Mouse (Mus musculus): ENCODE measurements at regions not wholly inside any gene's neighbourhood (a gene's known extent, or its start where the extent isn't known, plus 50 kb on each side); places are given as distances from the start of the nearest gene placed in this dataset.
A peak's percentile ranks its signal among the peaks of the same experiment; 100 is the strongest.

DNA sequence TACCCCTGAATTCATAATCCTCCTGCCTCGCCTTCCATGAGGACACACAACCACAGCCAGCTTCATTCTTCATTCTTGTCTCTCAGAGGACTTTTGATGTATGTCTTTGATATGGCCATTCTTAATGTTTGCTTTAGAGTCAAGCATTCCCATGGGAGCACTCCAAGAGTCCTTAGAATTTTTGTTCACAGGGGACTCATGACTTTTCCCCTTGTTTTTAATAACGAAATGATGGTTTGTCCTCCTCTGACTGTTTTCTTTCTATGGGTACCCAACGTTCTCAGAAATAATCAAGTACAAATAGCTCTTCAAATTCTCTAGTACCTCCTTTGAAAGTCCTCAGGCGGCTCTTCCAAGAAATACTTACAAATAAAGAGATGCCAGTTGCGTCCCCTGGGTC lies 184.4 kb downstream of the Cbln4 start:
- no peak overlapping the region for H3K9ac ChIP-seq

DNA sequence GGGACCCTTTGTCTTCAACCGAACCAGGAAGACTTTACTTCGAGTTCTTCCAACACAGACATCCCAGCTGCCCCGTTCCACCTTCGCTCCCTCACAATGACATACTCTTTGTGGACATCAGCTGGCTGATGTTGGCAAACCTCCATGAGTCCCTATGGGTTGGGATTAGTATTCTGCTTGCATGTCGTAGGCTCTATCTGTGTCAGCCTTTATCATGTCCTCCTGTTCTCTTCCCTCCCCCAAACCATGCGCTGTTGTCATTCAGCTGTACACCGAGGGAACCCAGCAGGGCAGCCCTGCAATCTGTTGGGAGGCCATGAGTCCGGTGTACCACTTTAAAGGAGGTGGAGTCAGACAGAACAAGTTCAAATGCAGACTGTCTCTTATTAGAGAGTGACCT lies 186.8 kb downstream of the Cbln4 start:
- Histone ChIP-seq H3K27me3 (no peaks in the 10 kb centered on the region), H3K4me3 (no peak overlapping the region), H3K27ac (replicated peaks) (0 out of 2 replicates have a peak overlapping the region, but pooled peaks have one; percentile 33), H3K4me1 (replicated peaks) (peaks cover 11% of the 10 kb centered on the region), H3K4me2 (no peak overlapping the region), H3K36me3 (no peaks in the 10 kb centered on the region), H3K9me3 (no peaks in the 10 kb centered on the region), H3K9ac (no peak overlapping the region; the same call in 1 of the 2 replicates)
- WGBS: 46% methylated on average over 8 of the region's 8 CpGs
- peak; percentile 84 for ATAC-seq (ENCODE audit: low read depth)

More for the DNA sequence above, 184.4 kb downstream of the Cbln4 start:
- Histone ChIP-seq H3K4me2 (no peak overlapping the region), H3K27ac (replicated peaks) (no peak overlapping the region), H3K36me3 (no peaks in the 10 kb centered on the region), H3K27me3 (no peaks in the 10 kb centered on the region), H3K4me1 (replicated peaks) (peaks cover 11% of the 10 kb centered on the region), H3K9me3 (no peaks in the 10 kb centered on the region), H3K4me3 (no peak overlapping the region)
- ATAC-seq (ENCODE audit: low read depth): no peak
- 79% methylated on average over 5 of the region's 5 CpGs for WGBS

DNA sequence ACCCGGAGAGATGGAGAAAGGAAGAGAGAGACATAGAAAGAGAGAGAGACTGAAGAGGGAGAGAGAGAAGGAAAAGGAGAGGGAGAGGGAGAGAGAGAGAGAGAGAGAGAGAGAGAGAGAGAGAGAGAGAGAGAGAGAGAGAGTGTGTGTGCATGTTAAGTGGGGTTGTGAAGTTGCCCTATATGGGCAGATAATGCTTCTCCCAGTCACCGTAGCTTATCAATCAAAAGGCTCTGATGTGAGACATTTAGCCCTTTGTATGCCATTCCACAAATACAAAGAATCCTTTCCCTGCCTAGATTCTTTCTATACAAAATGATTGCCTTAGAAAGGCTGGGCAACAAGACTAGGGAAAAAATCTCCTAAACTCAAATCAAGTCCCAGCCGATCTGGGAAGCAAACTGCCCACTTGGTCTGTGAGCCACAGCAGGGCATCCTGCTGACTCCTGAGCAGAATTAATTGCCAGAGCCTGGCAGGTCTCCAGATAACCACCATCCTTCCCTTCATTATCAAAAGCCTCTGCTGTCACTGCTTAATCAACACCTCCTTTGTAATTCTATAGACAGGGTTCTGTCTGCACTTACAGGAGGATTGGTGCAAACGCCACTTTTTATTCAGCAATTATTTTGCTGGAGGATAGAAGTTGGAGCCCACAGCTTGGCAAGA lies 196.3 kb downstream of the Cbln4 start:
- WGBS: 32% methylated on average over 4 of the region's 4 CpGs
- no peak overlapping the region for H3K4me3 ChIP-seq
- H3K9ac ChIP-seq: no peak overlapping the region
- peak; percentile 79 for ATAC-seq (ENCODE audit: low read depth)
- no peaks in the 10 kb centered on the region for H3K9me3 ChIP-seq
- H3K36me3 ChIP-seq: no peaks in the 10 kb centered on the region
- H3K27me3 ChIP-seq: no peaks in the 10 kb centered on the region
- H3K4me2 ChIP-seq: no peak overlapping the region
- peaks cover 13% of the 10 kb centered on the region for H3K4me1 ChIP-seq (replicated peaks)
- H3K27ac ChIP-seq (replicated peaks): peak overlapping the region; percentile 40

DNA sequence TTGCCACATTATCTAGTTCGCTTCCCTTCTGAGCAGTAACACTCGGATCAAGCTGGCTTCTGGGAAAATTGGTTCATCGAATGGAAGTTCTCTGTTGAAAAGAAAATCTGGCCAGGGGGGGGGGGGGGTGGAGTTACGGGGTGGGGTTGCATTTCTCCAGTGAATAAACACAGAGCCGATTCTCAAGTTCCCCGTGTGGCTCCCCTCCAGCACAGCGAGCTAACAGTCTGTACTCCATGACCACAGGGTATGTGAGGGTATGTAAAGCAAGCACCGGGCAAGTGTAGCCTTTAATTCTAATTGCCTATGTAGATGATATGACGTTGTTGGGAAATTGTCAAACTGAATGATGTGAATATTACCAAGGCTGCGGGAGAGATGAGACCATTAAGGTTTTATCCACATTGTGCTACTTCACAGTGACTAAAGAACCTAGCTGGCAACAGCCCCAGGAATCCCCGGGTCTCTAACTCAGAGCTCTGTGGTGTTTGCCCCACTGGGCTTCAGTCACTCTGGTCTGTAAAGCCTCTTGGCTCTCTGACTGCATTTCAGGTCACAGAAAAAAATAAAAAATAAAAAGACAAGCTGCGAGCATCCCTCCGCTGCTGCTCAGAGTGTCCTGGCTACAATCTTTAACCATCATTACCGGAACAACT lies 203.1 kb downstream of the Cbln4 start:
- Histone ChIP-seq H3K4me2 (no peak overlapping the region), H3K27me3 (no peaks in the 10 kb centered on the region), H3K9ac (no peak overlapping the region), H3K36me3 (no peaks in the 10 kb centered on the region), H3K4me1 (replicated peaks) (peaks cover 3% of the 10 kb centered on the region; the same call in 1 of the 2 replicates), H3K27ac (replicated peaks) (no peak overlapping the region), H3K4me3 (no peak overlapping the region), H3K9me3 (no peaks in the 10 kb centered on the region)
- 65% methylated on average over 14 of the region's 14 CpGs for WGBS
- no peak for ATAC-seq (ENCODE audit: low read depth)

DNA sequence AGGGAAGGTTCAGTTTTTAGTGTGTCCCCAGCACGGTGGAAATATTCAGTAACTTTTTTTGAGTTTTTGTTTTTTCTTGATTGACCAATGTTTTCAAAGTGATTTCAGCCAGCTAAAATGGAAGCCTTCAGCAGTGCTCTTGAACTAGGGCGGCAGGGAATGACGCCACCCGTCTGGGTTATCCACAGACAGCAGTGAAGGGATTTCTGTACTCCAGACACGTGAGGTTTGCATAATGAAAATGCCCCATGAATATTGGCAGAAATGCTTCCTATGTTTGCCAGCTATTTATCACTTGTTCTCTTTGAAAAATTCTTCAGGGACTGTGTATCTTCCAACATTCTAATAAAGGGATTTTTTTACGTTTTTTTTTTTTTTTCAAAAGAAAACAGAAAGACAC lies 221.1 kb downstream of the Cbln4 start:
- H3K36me3 ChIP-seq: no peaks in the 10 kb centered on the region
- H3K27me3 ChIP-seq: no peaks in the 10 kb centered on the region
- no peaks in the 10 kb centered on the region for H3K4me1 ChIP-seq (replicated peaks)
- ATAC-seq (ENCODE audit: low read depth): no peak
- no peak overlapping the region for H3K9ac ChIP-seq
- WGBS: 83% methylated on average over 6 of the region's 6 CpGs
- no peak overlapping the region for H3K4me3 ChIP-seq
- H3K4me2 ChIP-seq: no peak overlapping the region
- no peaks in the 10 kb centered on the region for H3K9me3 ChIP-seq
- H3K27ac ChIP-seq (replicated peaks): no peak overlapping the region

DNA sequence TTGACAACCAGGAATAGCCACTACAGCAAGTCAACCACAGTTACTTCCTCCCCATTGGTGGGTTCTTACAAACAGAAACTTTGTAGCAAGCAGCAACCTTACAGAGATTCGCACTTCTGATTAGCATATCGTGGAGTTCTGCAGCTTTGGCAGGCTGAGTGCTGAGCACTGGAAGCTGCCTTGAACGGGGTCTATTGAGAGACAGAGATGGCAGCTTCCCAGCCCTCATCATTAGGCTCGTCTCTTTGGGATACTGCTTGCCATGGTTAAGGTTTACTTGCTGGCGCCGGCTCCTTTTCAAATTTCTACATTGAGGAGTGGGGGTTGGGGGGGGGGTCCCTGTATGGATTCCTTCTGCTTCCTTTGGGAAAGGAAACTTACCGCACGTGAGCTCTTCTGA lies 224.8 kb downstream of the Cbln4 start:
- Histone ChIP-seq H3K27ac (replicated peaks) (no peak overlapping the region), H3K27me3 (no peaks in the 10 kb centered on the region), H3K36me3 (no peaks in the 10 kb centered on the region), H3K9me3 (no peaks in the 10 kb centered on the region), H3K4me3 (no peak overlapping the region), H3K4me1 (replicated peaks) (no peaks in the 10 kb centered on the region; the same call in 1 of the 2 replicates), H3K9ac (no peak overlapping the region), H3K4me2 (no peak overlapping the region)
- ATAC-seq (ENCODE audit: low read depth): no peak
- WGBS: 79% methylated on average over 8 of the region's 8 CpGs

DNA sequence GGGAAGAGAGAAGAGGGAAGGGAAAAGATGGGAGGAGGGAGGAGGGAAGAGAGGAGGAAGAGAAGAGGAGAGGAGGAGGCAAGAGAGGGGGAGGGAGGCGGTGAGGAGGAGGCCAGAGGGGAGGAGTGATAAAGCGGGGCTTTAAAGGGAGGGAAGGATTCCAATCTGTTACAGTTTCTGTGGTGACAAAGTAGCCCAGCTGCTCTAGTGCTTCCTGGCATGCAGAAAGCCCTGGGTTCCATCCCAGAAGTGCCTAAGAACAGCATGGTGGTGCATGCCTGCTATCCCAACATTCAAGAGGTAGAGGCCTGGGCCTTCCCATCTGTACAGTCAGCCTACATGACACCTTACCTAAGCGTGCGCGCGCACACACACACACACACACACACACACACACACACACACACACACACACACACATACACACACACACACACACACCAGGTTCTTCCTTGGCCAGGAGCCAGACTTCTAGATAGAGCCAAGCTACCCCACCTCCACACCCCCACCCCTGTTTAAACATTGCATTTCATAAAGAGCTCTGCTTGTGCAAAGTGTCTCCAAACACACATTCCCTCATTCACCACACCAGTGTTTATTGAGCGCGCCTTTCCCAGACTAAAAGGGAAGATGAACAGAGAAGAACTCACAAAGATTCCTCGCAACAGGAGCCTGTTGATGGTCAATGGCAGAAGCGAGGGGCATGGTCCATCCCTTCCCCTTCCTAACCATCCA lies 226.4 kb downstream of the Cbln4 start:
- Histone ChIP-seq H3K4me1 (replicated peaks) (no peaks in the 10 kb centered on the region; the same call in 1 of the 2 replicates), H3K9me3 (no peaks in the 10 kb centered on the region), H3K27me3 (no peaks in the 10 kb centered on the region), H3K27ac (replicated peaks) (no peak overlapping the region), H3K4me2 (no peak overlapping the region), H3K4me3 (no peak overlapping the region), H3K36me3 (no peaks in the 10 kb centered on the region), H3K9ac (no peak overlapping the region)
- whole genome bisulfite sequencing: 79% methylated on average over 8 of the region's 10 CpGs
- peak; percentile 59; the same call in 1 of the 2 replicates for ATAC-seq (ENCODE audit: low read depth)

DNA sequence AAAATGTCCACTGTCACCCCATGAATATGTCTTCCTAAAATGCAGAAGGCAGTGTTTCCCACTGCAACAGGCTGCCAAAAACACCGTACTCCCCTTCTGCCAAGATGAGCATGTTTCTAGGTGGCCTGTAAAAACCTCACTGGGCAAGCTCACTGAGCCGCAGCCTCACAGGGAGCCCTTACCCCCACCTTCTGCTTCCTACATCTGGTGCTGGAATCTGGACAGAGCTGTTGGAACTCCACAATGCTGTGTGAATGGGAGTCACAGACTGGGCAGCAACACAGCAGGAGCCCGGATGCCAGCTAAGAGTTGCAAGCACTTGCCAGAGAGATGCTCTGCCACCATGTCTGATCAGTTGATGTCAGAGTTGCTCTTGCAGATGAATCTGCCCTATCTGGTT lies 230.6 kb downstream of the Cbln4 start:
- Histone ChIP-seq H3K4me3 (no peak overlapping the region), H3K36me3 (no peaks in the 10 kb centered on the region), H3K4me1 (replicated peaks) (no peaks in the 10 kb centered on the region; the same call in 1 of the 2 replicates), H3K27me3 (no peaks in the 10 kb centered on the region), H3K4me2 (no peak overlapping the region), H3K9me3 (no peaks in the 10 kb centered on the region), H3K9ac (no peak overlapping the region), H3K27ac (replicated peaks) (no peak overlapping the region)
- no peak for ATAC-seq (ENCODE audit: low read depth)
- 84% methylated on average over 3 of the region's 3 CpGs for WGBS

DNA sequence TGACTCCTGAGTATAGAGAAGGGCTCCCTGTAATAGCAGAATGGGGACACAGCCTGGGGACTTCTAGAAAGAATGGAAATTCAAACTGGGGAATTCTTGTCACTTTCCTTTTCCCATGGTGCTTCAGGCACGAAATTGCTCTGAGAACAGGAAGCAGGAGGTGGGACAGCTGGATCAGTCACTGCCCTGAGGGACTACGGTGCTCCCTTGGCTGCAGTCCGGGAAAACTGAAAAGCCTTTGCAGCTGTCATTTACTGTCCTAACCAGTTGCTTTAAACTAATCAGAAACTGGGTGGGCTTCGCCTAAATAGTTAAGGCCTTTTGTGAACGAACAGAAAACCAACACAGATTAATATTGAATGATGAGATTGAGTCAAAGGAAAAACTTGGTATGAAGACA lies 237.9 kb downstream of the Cbln4 start:
- H3K36me3 ChIP-seq: no peaks in the 10 kb centered on the region
- no peaks in the 10 kb centered on the region for H3K27me3 ChIP-seq
- peaks cover 4% of the 10 kb centered on the region for H3K4me1 ChIP-seq (replicated peaks)
- H3K4me2 ChIP-seq: no peak overlapping the region
- no peak overlapping the region for H3K9ac ChIP-seq
- H3K9me3 ChIP-seq: no peaks in the 10 kb centered on the region
- 46% methylated on average over 5 of the region's 5 CpGs for WGBS
- no peak overlapping the region for H3K27ac ChIP-seq (replicated peaks)
- no peak overlapping the region for H3K4me3 ChIP-seq
- no peak for ATAC-seq (ENCODE audit: low read depth)

DNA sequence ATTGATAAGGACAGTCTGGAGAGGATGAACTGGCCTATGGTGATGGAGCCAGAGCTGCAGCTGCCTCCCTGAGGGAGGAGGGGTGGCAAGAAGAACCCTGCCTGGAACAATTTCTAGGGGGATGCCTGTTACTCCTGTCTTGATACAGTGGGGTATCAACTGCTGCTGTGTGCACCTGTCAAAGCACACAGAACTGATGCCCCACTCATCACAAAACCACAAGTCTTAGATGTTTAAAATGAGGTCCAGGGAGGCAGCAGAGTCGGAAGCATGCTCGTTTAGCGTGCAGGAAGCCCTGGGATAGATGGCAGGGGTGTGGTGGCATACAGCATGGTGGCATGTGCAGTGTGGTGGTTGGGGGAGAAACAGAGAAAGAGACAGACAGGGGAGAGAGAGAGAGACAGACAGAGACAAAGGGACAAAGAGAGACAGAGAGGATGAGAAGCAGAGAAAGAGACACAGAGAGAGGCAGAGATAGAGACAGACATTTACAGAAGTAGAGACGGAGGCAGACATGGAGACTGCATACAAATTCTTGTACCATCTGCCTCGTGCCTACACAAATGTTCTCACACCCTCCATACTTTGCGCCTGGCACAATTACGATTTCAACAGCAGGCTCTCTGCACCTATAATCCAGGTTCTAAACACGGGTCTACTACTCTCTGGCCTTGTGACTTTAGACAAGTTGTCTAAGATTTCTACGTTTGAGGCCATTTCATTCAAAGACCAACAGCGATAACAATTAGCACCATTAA lies 242.6 kb downstream of the Cbln4 start:
- ATAC-seq (ENCODE audit: low read depth): no peak
- no peak overlapping the region for H3K27ac ChIP-seq (replicated peaks)
- H3K4me1 ChIP-seq (replicated peaks): peaks cover 16% of the 10 kb centered on the region
- H3K27me3 ChIP-seq: no peaks in the 10 kb centered on the region
- H3K36me3 ChIP-seq: no peaks in the 10 kb centered on the region
- H3K4me2 ChIP-seq: no peak overlapping the region
- H3K4me3 ChIP-seq: no peak overlapping the region
- WGBS: 89% methylated on average over 10 of the region's 10 CpGs
- H3K9me3 ChIP-seq: no peaks in the 10 kb centered on the region
- H3K9ac ChIP-seq: no peak overlapping the region

DNA sequence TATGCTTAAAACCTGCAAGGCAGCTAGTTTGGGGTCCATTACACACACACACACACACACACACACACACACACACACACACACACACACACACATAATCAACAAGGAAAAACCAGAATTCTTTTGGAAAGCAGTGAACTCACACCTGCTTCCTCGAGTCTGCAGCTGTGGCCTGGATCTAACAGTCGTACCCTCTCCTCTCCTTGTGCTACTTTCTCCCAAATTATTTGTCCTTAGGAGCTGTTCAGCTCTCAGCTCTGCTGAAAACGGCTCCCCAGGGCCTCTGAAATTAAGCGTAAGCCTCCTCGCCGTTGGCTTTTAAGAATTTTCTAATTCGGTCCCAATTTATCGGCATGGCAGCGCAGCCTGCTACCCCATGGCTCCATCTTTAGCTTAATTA lies 243.9 kb downstream of the Cbln4 start:
- H3K4me3 ChIP-seq: no peak overlapping the region
- 34% methylated on average over 9 of the region's 9 CpGs for WGBS
- peak; percentile 53 for ATAC-seq (ENCODE audit: low read depth)
- H3K36me3 ChIP-seq: no peaks in the 10 kb centered on the region
- no peak overlapping the region for H3K9ac ChIP-seq
- H3K4me2 ChIP-seq: peak overlapping the region; percentile 22; the same call in 1 of the 2 replicates
- no peak overlapping the region for H3K27ac ChIP-seq (replicated peaks)
- no peaks in the 10 kb centered on the region for H3K27me3 ChIP-seq
- no peaks in the 10 kb centered on the region for H3K9me3 ChIP-seq
- H3K4me1 ChIP-seq (replicated peaks): peaks cover 16% of the 10 kb centered on the region

DNA sequence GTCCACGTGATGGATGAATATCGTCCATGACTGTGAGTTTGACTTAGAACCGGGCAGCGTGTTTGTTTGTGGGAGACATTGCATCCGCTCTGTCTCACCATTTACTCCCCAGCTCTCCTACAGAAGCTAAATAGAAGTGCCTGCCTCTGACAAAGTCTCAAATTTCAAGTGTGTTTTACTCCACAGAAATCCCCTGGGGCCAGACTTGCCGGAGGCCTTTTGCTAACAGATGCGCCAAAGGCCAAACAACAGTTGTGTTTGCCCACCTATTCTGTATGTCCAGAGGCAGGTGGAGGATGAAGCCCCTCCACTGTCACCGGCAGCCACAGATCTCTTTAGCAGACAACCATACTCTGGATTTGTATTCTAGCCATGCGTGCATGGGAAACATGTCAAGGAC lies 252.6 kb downstream of the Cbln4 start:
- H3K4me3 ChIP-seq: no peak overlapping the region
- 78% methylated on average over 9 of the region's 9 CpGs for WGBS
- ATAC-seq (ENCODE audit: low read depth): no peak
- no peaks in the 10 kb centered on the region for H3K36me3 ChIP-seq
- no peak overlapping the region for H3K9ac ChIP-seq
- no peaks in the 10 kb centered on the region for H3K27me3 ChIP-seq
- H3K4me2 ChIP-seq: no peak overlapping the region
- H3K9me3 ChIP-seq: no peaks in the 10 kb centered on the region
- H3K27ac ChIP-seq (replicated peaks): no peak overlapping the region
- no peaks in the 10 kb centered on the region for H3K4me1 ChIP-seq (replicated peaks)
